Mouse (Mus musculus): ENCODE results near the gene Rpl31. TPM values are rescaled to one million over a fixed set of nuclear protein-coding genes. Genes with fewer than 3 reads are reported as not detected.
A peak's percentile ranks its signal among the peaks of the same experiment; 100 is the strongest.

Gene Rpl31
- total RNA-seq, 2 experiments from 2014 or later = 448 to 544 TPM

DNA sequence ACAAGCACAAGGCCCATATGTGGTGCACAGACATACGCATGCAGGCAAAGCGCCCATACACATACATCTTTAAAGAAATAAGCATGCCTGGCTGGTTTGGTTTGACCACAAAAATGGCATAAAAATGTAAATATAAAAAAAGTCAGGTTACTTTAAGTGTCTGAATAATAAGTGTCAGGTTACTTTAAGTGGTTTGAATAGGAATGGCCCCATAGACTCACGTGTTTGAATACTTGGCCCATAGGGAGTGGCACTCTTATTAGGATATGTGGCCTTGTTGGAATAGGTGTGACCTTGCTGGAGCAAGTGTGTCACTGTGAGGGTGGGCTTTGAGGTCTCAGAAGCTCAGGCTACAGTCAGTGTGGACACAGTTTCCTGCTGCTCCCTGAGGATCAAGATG lies 27.0 kb downstream of the Rpl31 start:
- DNase-seq (ENCODE audit: low spot score in 2 of 2) = no peak

GRCm38 (mm10) chr1:39396347-39396746 lies 28.7 kb downstream of the Rpl31 start:
- no peak for DNase-seq (ENCODE audit: low spot score in 2 of 2)

- no peak for DNase-seq (ENCODE audit: low spot score in 2 of 2)
Measured at GRCm38 (mm10) chr1:39398284-39398683, 30.6 kb downstream of the Rpl31 start.

DNA sequence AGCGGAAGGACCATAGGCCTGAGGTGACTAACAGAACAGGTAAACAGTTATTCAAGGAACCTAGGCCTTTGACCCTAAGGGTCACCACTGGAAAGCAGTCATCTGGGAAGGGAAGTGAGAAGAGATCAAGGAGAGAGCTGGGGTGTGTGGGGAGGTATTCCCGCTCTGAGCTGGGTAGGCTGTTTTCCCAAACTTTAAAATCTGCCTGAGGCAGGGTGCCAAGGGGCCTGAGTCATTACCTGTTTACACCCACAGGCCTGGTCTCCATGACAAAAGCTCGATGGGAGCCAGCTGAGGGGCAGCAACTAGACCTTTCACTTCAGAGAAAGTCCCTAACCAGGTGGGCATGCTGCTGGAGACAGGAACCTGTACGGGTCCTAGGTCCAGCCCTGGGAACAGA lies 31.6 kb downstream of the Rpl31 start:
- DNase-seq (ENCODE audit: low spot score in 2 of 2) = no peak

DNA sequence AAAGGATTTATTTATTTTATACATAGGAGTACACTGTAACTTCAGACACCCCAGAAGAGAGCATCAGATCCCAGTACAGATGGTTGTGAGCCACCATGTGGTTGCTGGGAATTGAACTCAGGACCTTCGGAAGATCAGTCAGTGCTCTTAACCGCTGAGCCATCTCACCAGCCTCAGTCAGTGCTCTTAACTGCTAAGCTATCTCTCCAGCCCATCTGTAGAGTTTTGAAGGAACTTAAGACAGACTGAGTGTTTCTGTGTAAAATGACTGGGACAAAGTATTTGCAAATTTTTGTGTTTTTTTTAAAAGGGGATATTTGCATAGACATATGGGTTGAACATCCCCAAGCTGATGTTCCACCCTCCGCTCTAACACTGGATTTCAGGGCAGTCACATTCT lies 32.5 kb downstream of the Rpl31 start:
- no peak for DNase-seq (ENCODE audit: low spot score in 2 of 2)

- DNase-seq (ENCODE audit: low spot score in 2 of 2) = no peak
Measured at GRCm38 (mm10) chr1:39407108-39407507, 39.5 kb downstream of the Rpl31 start.

DNA sequence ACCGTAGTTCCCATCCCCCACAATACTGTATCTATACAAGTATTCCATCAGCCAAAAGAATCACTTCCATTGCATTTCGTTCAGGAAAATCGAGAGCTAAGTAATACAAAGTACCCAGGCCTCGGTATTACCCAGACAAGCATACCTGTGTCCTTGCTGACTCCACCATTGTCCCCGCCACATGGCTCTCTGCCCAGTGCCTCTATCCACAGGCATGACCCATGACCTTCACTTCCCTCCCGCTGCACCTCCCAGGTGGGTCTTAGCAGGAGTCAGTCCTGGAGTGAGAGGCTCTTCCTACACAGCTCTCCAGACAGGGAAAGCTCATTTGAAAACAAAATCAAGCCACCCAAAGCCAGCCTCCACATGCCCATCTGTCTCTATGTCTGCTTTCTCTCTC lies 40.5 kb downstream of the Rpl31 start:
- DNase-seq (ENCODE audit: low spot score in 2 of 2) = no peak

- no peak for DNase-seq (ENCODE audit: low spot score in 2 of 2)
Measured at GRCm38 (mm10) chr1:39408668-39409067, 41.0 kb downstream of the Rpl31 start.

GRCm38 (mm10) chr1:39410085-39410821 lies 42.6 kb downstream of the Rpl31 start:
- no peak for DNase-seq (ENCODE audit: low spot score in 2 of 2)

- peak in 1 of 2 experiments; percentile 11 for DNase-seq (ENCODE audit: low spot score in 2 of 2)
Measured at GRCm38 (mm10) chr1:39417817-39418216, 50.2 kb downstream of the Rpl31 start.

GRCm38 (mm10) chr1:39418852-39419251 lies 51.2 kb downstream of the Rpl31 start:
- no peak for DNase-seq (ENCODE audit: low spot score in 2 of 2)

- no peak for DNase-seq (ENCODE audit: low spot score in 2 of 2)
Measured at GRCm38 (mm10) chr1:39420987-39421386, 53.3 kb downstream of the Rpl31 start.

Other genes starting within 250 kb of the Rpl31 start
- gene Npas2, start 174.1 kb upstream of the Rpl31 start, total RNA-seq (2021) = 10 to 100 TPM; 19.4 to 20.7 TPM
- gene Tbc1d8, start 110.9 kb downstream of the Rpl31 start, total RNA-seq (2021) = 10 to 100 TPM; 13.2 TPM
- gene Cnot11, start 167.2 kb downstream of the Rpl31 start, total RNA-seq (2021) = 10 to 100 TPM; 22.1 to 24.9 TPM
- gene Rnf149, start 209.6 kb downstream of the Rpl31 start, total RNA-seq (2021) = 10 to 100 TPM; 28.1 to 31.0 TPM

Measured in layer of hippocampus, postnatal 14 days (tissue).